Mouse (Mus musculus) ES-E14 (cell line): Measurements from ENCODE around the gene Tas2r109. TPM values are rescaled to one million over a fixed set of nuclear protein-coding genes. Genes with fewer than 3 reads are reported as not detected.
"Not testable (repeated sequence)": the region's sequence is repeated elsewhere in the genome, so short reads cannot be mapped to it uniquely, and the experiment has no call there.

Experiments
- DNase-seq: peaks from one replicate; pipeline ENCODE4 v3.0.0-alpha.2; 2013; ENCODE audit warnings: low read depth, low spot score
- H3K27ac ChIP-seq: 2 replicates; pipeline ENCODE4 v1.5.1; 2012; ENCODE audit warnings: low read depth, mild to moderate bottlenecking, low read length, moderate library complexity, mixed read lengths; ENCODE audit not compliant: poor library complexity, insufficient read depth, severe bottlenecking
- H3K36me3 ChIP-seq: 2 replicates; pipeline ENCODE4 v1.6.1; 2012; ENCODE audit warnings: mild to moderate bottlenecking, low read length, moderate library complexity, mixed read lengths; ENCODE audit not compliant: control insufficient read depth, poor library complexity, insufficient read depth, severe bottlenecking
- H3K4me1 ChIP-seq, 2 experiments: fragments of 150-350 bp in 1 of 2; sonication (generic) in 1 of 2; 2 replicates each; pipeline ENCODE4 v1.6.1; 2012; ENCODE audit warnings: low read length in 2 of 2, mild to moderate bottlenecking in 1 of 2, mixed read lengths in 1 of 2; ENCODE audit not compliant: control insufficient read depth in 2 of 2, insufficient read depth in 2 of 2, poor library complexity in 1 of 2
- H3K4me3 ChIP-seq, 2 experiments: fragments of 150-350 bp in 1 of 2; sonication (generic) in 1 of 2; 2 replicates each; pipeline ENCODE4 v1.5.1; 2012; ENCODE audit warnings: low read length in 2 of 2, low read depth in 1 of 2, mild to moderate bottlenecking in 1 of 2, mixed read lengths in 1 of 2; ENCODE audit not compliant: insufficient read depth in 1 of 2, poor library complexity in 1 of 2, severe bottlenecking in 1 of 2
- H3K9ac ChIP-seq: 2 replicates; pipeline ENCODE4 v1.6.1; 2012; ENCODE audit warnings: low read depth, mild to moderate bottlenecking, low read length, mixed read lengths; ENCODE audit not compliant: poor library complexity, insufficient read depth, severe bottlenecking
- H3K9me3 ChIP-seq: fragments of 150-350 bp; sonication (generic); 2 replicates; pipeline ENCODE4 v1.6.1; 2012; ENCODE audit warnings: low read depth, mild to moderate bottlenecking, low read length; ENCODE audit not compliant: control insufficient read depth, insufficient read depth
- CHD2 ChIP-seq: IDR thresholded peaks from 2 replicates; pipeline ENCODE4 v1.6.1; 2014; ENCODE audit warnings: mild to moderate bottlenecking, low read depth, low read length, inconsistent platforms
- HCFC1 ChIP-seq: IDR thresholded peaks from 2 replicates; pipeline ENCODE4 v1.6.1; 2012; ENCODE audit warnings: low read length, inconsistent platforms, borderline replicate concordance; ENCODE audit not compliant: insufficient read depth
- MAFK ChIP-seq: IDR thresholded peaks from 2 replicates; pipeline ENCODE4 v1.6.1; 2014; ENCODE audit warnings: mild to moderate bottlenecking, low read depth, low read length, inconsistent platforms; ENCODE audit not compliant: insufficient read depth
- ZC3H11A ChIP-seq: IDR thresholded peaks from 2 replicates; pipeline ENCODE4 v1.6.1; 2012; ENCODE audit warnings: low read depth, mild to moderate bottlenecking, inconsistent platforms, low read length, borderline replicate concordance
- ZNF384 ChIP-seq: IDR thresholded peaks from 2 replicates; pipeline ENCODE4 v1.6.1; 2012; ENCODE audit warnings: low read depth, low read length, inconsistent platforms
- in situ Hi-C, 2 experiments: fragments of 600-800 bp; cut with MboI; formaldehyde crosslinking; loops; one replicate each; pipeline ENCODE4 v1.15.1; 2025; ENCODE audit warnings: low sequenced_read_pairs in 2 of 2, inconsistent platforms in 1 of 2; ENCODE audit not compliant: unreplicated experiment in 2 of 2
- total RNA-seq: library from RNA; depleted of rRNA; stranded (reverse); fragments of 300-350 nt; gene quantifications from 2 replicates; pipeline ENCODE4 v1.2.3, GENCODE M21; 2012; rRNA removed

Tas2r109 gene
- not detected in 2 replicates for total RNA-seq

- Histone ChIP-seq H3K27ac (no peak within 1 kb of the TSS), H3K4me1 (no peaks in the 10 kb centered on the region), H3K9ac (no peak within 1 kb of the TSS), H3K9me3 (no peaks in the 10 kb centered on the region), H3K4me3 (no peak within 1 kb of the TSS), H3K36me3 (no peaks in the 10 kb centered on the region)
- DNase-seq: no peak
- TF ChIP-seq ZNF384 (no peak), CHD2 (no peak)
- in situ Hi-C loops: no loop called here
Measured at GRCm38 (mm10) chr6:132980865-132981264, at the start of gene Tas2r109. Gene Tas2r109, minus strand, starts transcription at chr6:132980965.

GRCm38 (mm10) chr6:132957819-132958218 is 22.9 kb downstream of the Tas2r109 start, which contains the start of gene Tas2r131:
Gene Tas2r131, minus strand, starts transcription at chr6:132957919.
- Histone ChIP-seq H3K9me3 (no peaks in the 10 kb centered on the region), H3K9ac (no peak within 1 kb of the TSS), H3K4me3 (no peak within 1 kb of the TSS), H3K36me3 (no peaks in the 10 kb centered on the region), H3K4me1 (no peaks in the 10 kb centered on the region), H3K27ac (no peak within 1 kb of the TSS)
- in situ Hi-C loops: no loop called here
- DNase-seq: no peak
- TF ChIP-seq MAFK: no peak
- TF ChIP-seq CHD2: no peak
- no peak for TF ChIP-seq ZC3H11A
- TF ChIP-seq HCFC1: no peak
- no peak for TF ChIP-seq ZNF384

GRCm38 (mm10) chr6:132950802-132951201 is 30.0 kb downstream of the Tas2r109 start, which contains the start of gene Tas2r129:
Gene Tas2r129, plus strand, starts transcription at chr6:132951102.
- Histone ChIP-seq H3K27ac (no peak within 1 kb of the TSS), H3K36me3 (no peaks in the 10 kb centered on the region), H3K4me3 (no peak within 1 kb of the TSS), H3K4me1 (no peaks in the 10 kb centered on the region), H3K9me3 (no peaks in the 10 kb centered on the region), H3K9ac (no peak within 1 kb of the TSS)
- TF ChIP-seq HCFC1 (no peak), ZC3H11A (no peak), ZNF384 (no peak), CHD2 (no peak), MAFK (no peak)
- no peak for DNase-seq
- in situ Hi-C loops: no loop called here

- H3K9ac ChIP-seq, H3K4me1 ChIP-seq, H3K4me3 ChIP-seq, DNase-seq, H3K9me3 ChIP-seq, H3K36me3 ChIP-seq, H3K27ac ChIP-seq, in situ Hi-C loops: not testable (repeated sequence)
Measured at GRCm38 (mm10) chr6:132941376-132941775, 39.4 kb downstream of the Tas2r109 start.

Other genes starting within 250 kb of the Tas2r109 start
- gene Tas2r115, start 242.9 kb downstream of the Tas2r109 start, total RNA-seq: not detected in 2 replicates
- not detected in 2 replicates for gene Tas2r124, start 226.2 kb downstream of the Tas2r109 start, total RNA-seq
- gene Tas2r102, start 218.8 kb downstream of the Tas2r109 start, total RNA-seq: not detected in 2 replicates
- not detected in 2 replicates for gene Tas2r136, start 202.8 kb downstream of the Tas2r109 start, total RNA-seq
- gene Tas2r117, start 178.1 kb downstream of the Tas2r109 start, total RNA-seq: not detected in 2 replicates
- not detected in 2 replicates for gene Tas2r123, start 133.8 kb downstream of the Tas2r109 start, total RNA-seq
- gene Tas2r116, start 125.5 kb downstream of the Tas2r109 start, total RNA-seq: not detected in 2 replicates
- gene Tas2r110, start 113.0 kb downstream of the Tas2r109 start, total RNA-seq: not detected in 2 replicates
- not detected in 2 replicates for gene Tas2r113, start 88.0 kb downstream of the Tas2r109 start, total RNA-seq
- gene Tas2r125, start 71.3 kb downstream of the Tas2r109 start, total RNA-seq: not detected in 2 replicates
- gene Tas2r129, start 29.9 kb downstream of the Tas2r109 start, total RNA-seq: not detected in 2 replicates
- not detected in 2 replicates for gene Tas2r131, start 23.0 kb downstream of the Tas2r109 start, total RNA-seq
- not detected in 2 replicates for gene Tas2r103, start 56.1 kb upstream of the Tas2r109 start, total RNA-seq
- gene Tas2r140, start 74.9 kb upstream of the Tas2r109 start, total RNA-seq: not detected in 2 replicates
- 10.2 and 10.4 TPM in 2 replicates for gene Smim10l1, start 123.9 kb upstream of the Tas2r109 start, total RNA-seq